Mouse (Mus musculus) splenic B cell, adult 2 months (primary cell): ENCODE measurements at regions not wholly inside any gene's neighbourhood (a gene's known extent, or its start where the extent isn't known, plus 50 kb on each side); places are given as distances from the start of the nearest gene placed in this dataset.

ENCODE experiments used
- DNase-seq: peaks from one replicate; pipeline ENCODE4 v3.0.0-alpha.2; 2011; ENCODE audit warnings: low read depth, low spot score
- H3K27me3 ChIP-seq: 2 replicates; pipeline ENCODE4 v1.6.1; 2012; ENCODE audit warnings: mild to moderate bottlenecking, low read length, moderate library complexity, mixed read lengths; ENCODE audit not compliant: control insufficient read depth, poor library complexity, insufficient read depth, severe bottlenecking
- H3K36me3 ChIP-seq: 2 replicates; pipeline ENCODE4 v1.6.1; 2012; ENCODE audit warnings: mild to moderate bottlenecking, low read length, moderate library complexity, mixed read lengths; ENCODE audit not compliant: control insufficient read depth, poor library complexity, insufficient read depth, severe bottlenecking

DNA sequence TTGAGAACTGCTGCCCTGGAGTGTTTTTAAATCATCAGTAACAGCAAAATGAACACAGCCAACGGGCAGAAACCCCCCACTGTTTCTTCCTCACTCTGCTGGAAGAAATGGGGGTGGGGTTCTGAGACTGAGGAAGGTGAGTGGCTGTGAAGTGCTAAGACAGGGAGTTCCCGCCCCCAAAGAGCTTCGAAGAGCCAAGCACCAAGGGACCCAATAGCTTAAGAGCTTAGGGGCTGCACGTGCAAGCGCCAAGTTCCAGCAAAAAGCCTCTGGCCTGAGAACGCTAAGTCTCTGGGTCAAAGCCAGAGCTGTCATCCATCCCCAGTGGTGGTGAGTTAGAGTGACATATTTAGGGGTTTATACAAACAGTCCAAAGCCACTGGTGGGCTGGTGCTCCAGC lies 55.1 kb upstream of the Pcbd1 start:
- Histone ChIP-seq H3K27me3 (no peaks in the 10 kb centered on the region), H3K36me3 (no peaks in the 10 kb centered on the region)
- no peak for DNase-seq

DNA sequence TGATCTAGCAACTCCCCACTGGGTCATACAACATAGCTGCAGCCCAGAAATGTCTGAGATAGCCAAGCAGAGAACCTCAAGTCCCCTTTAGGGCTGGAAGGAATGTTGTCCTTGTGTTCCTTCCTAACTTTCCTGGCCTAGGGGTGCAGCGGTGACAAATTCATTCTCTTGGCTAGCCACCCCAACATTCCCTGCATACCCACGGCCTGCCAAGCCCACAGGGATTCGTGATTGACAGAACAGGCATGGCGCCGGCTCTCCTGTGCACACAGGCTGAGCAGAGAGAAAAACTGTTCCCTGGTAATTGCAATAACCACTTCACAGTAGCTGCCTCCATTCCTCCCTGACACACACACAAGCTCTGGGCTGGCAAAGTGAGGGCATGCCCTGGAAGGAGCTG lies 60.5 kb upstream of the Pcbd1 start:
- Histone ChIP-seq H3K27me3 (no peaks in the 10 kb centered on the region), H3K36me3 (no peaks in the 10 kb centered on the region)
- no peak for DNase-seq

DNA sequence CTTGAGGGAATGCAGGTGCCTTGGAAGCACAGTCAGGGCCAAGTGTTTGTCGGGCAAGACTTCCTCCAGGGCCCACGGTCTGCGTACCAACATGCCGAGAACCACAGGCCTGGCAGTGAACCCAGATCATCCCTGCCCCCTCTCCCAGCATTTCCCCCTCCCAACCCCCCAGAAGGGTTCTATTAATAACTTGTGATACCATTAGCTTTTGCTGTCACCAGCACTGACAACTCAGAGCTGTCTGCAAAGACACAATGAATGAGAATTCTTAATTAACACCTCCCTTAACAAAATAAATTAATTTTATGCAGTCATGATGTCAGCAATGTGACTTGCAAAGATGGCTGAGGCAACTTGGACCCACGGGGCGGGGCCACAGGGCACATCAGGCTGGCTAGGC lies 61.9 kb upstream of the Pcbd1 start:
- no peaks in the 10 kb centered on the region for H3K36me3 ChIP-seq
- no peaks in the 10 kb centered on the region for H3K27me3 ChIP-seq
- DNase-seq, result no peak

DNA sequence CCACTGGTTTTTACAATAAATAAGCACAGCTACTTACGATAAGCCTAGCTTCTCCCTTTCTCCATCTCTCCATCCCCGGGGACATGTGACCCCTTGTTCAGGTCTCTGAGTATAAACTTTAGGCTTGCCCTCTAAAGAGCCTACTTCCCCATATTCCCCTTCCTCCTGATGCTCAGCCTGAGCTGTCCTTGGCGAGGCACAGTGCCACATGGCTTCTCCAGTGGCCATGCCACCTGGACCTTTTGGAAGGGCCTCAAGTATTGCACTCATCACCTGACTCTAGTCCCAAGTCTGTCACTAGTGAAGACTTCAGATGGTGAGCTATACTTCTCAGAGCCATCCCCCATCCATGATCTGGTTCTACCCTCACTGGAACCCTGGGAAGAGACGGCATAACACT lies 64.1 kb upstream of the Pcbd1 start:
- DNase-seq, result no peak
- no peaks in the 10 kb centered on the region for H3K27me3 ChIP-seq
- no peaks in the 10 kb centered on the region for H3K36me3 ChIP-seq

DNA sequence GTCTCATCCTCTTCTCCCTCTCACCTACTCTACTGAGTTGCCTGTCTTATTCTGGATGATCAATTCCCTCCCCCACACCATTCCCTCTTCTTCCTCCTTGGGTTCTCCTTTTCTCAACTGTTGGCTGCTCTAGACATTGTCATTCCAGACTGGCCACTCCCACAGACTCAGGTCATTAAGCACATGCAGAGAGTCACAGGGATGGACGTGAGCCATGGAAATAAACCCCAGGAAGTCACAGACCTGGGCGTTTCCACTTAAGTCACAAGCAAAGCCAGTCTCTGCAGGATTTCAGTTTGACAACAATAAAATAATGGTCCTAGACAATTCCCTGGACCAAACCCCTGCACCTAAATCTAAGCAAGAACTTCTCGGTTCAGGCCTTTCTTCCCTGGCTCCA lies 65.0 kb upstream of the Pcbd1 start:
- no peaks in the 10 kb centered on the region for H3K27me3 ChIP-seq
- H3K36me3 ChIP-seq, result no peaks in the 10 kb centered on the region
- DNase-seq, result no peak

DNA sequence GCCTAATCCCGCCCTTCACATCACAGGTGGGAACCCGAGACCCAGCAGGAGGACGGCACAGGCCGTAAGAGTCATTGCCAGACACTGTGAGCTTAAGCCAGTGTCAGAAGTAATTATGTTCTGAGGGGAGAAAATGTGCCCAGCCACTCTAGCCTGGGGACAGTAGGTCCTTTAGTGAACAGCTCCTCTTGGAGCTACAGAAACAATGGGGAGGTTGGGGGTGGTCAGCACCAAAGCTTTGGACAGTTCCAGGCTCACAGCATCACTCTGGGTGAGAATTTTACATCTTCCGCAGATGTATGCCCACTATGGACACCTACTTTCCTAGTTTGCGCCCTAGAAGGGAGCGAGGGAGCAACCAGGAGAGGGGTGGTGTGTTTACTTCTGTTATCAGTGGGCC lies 65.7 kb upstream of the Pcbd1 start:
- no peaks in the 10 kb centered on the region for H3K36me3 ChIP-seq
- H3K27me3 ChIP-seq, result no peaks in the 10 kb centered on the region
- DNase-seq, result no peak

DNA sequence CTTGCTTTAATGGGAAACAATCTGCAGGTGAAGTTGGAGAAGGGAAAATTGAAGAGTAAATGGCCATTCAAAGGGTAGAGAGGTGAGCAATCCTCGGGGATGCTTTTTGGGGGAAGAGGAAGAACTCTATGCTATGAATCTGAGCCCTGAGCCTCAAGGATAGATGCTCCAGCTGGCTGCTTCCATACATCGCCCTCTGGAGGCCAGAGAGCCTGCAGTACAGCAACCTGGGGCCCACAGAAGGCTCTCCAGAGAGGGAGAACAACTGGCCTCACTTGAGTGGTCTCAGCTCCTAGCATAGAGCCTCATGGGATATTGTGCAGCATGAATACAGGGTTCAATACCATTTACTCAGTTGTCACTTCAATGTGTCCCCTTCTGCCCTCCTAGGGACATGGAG lies 69.6 kb upstream of the Pcbd1 start:
- H3K36me3 ChIP-seq, result no peaks in the 10 kb centered on the region
- H3K27me3 ChIP-seq, result no peaks in the 10 kb centered on the region
- DNase-seq, result no peak

DNA sequence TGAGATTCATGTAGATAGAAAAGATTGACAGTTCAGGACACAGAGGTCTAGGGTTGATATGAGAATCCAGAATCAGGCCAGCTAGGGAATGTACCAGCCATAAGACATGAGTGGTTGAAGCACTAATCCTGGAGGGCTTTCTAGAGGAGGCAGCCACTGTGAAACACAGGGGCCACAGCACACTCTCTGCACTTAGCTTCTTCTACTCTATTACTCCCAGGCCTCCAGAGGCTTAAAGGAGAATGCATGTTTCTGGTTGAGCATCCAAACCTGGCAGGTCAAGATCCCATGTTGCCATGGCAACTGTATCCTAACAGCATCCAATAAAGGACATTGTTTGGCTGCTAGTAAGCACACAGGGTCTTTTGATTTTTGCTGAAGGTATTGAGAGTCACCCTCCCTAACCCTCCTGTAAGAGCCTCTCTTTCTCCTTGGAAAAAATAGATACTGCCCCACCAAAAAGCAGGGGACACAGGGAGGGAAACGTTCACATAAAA lies 76.9 kb upstream of the Pcbd1 start:
- Histone ChIP-seq H3K36me3 (no peaks in the 10 kb centered on the region), H3K27me3 (no peaks in the 10 kb centered on the region)
- DNase-seq, result no peak

DNA sequence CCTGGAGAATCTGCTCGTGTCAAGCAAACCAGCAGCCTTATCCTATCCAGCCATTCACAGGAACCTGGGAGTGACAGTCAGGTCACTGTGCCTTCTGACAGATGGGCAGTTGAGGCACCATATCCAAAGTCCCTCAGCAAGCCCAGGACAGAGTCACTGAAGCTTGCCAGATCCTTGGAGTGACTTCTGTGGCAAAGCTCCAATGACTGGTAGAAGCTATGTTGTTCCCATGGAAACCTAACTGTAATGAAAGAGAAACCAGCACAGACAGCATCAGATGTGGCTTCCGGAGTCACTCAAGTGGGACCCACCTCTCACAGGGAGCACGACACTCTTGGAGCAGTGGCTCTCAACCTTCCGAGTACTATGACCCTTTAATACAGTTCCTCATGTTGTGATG lies 78.4 kb upstream of the Pcbd1 start:
- no peaks in the 10 kb centered on the region for H3K27me3 ChIP-seq
- no peaks in the 10 kb centered on the region for H3K36me3 ChIP-seq
- no peak for DNase-seq

DNA sequence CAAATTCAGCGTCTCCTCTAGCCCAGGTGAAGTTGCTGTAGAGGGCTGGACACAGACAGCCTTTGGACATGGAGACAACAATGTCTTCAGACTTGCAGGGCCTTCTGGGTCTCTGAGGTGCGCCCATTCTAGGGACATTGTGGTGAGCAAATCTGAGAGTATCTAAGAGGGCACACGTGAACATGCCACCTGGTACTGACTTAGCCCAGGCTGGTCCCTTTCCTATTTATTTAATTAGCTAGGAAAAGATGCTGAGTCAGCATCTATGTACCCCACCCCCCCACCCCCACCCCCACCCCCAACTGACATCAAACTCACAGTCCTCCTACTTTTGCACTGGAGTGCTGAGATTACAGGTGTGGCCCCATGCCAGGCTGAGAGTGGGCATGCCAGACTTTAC lies 81.7 kb upstream of the Pcbd1 start:
- no peak for DNase-seq
- no peaks in the 10 kb centered on the region for H3K36me3 ChIP-seq

DNA sequence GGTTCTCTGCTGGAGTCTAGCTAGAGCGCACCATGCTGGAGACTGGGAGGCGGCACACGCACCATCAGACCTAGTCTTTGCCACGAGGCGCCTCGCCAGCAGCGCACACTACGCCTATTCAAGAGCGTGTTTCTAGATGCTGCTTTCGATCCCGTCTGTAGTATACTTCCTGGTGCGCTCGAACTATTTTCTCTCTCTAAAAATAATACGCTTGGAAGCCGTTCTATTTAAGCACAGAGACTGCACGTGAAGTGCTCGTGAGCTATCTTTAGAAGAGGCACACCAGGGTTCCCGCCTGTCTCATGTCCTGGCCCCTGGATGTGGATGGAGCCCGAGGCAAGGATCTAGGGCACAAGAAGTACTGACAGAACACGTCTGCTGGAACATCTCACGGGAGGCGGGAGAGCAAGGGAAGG lies 87.4 kb upstream of the Pcbd1 start:
- H3K27me3 ChIP-seq, result no peaks in the 10 kb centered on the region
- H3K36me3 ChIP-seq, result no peaks in the 10 kb centered on the region
- no peak for DNase-seq

More for the DNA sequence above, 81.7 kb upstream of the Pcbd1 start:
- no peaks in the 10 kb centered on the region for H3K27me3 ChIP-seq

DNA sequence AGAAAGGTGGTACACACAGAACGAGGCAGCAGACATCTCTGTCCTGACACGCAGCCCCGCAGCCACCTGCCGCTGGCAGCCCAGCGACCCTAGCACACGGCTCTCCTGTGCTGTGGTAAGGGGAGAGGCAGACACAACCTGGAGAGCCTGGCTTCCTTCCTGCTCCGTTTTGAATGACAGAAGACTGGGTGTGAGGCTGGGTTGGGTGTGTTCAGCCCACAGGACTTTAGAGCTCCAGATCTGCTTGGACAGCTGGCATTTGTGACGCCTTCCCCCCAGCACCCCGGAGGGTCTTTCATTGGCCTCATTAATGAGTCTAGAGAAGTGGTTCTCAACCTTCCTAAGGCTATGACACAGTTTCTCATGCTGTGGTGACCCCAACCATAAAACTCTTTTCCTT lies 91.7 kb upstream of the Pcbd1 start:
- no peak for DNase-seq
- Histone ChIP-seq H3K27me3 (no peaks in the 10 kb centered on the region), H3K36me3 (no peaks in the 10 kb centered on the region)

DNA sequence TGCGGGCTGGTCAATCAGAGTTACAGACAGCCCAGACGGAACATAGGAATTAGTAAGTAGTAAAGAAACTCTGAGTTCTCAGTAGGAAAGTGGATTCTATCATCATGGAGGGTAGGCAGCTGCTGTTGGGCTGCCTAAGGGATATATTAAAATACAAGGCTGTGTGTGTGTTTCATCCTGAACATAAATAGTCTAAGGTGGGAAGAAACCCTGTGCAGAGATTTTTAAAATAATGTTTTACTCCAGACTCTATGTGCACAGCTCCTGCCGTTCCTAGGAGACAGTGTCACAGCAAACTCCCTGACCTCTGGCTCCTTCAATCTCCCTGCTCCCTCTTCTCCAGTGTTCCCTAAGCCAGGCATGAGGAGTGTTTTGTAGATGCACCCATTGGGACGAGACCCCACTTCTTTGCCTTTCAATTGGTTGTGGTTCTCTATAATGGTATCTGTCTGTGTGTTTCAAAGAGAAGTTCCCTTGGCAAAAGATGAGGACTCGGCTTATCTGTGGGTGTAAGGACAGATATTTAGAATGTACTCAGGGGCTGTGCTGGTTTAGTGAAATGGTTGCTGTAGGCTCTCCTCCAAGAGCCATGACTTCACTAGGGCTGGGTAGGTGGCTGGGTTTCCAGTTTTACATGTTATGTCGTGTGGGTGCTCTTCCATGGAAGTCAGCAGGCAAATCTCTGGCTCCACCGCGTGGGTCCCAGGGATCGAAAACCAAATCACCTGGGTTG lies 93.1 kb upstream of the Pcbd1 start:
- no peaks in the 10 kb centered on the region for H3K27me3 ChIP-seq
- no peaks in the 10 kb centered on the region for H3K36me3 ChIP-seq
- no peak for DNase-seq

DNA sequence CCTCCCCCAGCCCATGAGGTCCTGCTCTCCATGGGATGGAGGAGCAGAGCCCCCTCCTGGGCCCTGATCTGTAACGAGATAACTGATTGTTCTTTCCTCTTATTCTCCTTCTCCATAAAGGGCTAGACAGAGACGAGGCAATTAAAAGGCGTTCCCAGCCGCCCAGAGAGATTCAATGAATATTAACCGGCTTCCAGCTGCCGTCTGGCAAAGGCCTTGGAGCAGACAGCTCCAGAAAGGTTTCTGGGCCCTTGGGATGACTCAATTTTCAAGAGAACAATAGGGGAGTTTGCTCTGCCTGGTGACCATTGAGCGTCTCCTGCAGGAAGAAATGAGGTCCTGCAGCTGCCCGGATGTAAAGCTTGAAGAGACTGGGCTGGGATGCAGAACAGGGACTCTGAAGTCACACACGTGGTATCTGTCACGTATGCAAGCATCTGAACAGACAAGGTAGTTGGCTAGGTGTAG lies 104.0 kb upstream of the Pcbd1 start:
- Histone ChIP-seq H3K36me3 (no peaks in the 10 kb centered on the region), H3K27me3 (no peaks in the 10 kb centered on the region)
- no peak for DNase-seq

DNA sequence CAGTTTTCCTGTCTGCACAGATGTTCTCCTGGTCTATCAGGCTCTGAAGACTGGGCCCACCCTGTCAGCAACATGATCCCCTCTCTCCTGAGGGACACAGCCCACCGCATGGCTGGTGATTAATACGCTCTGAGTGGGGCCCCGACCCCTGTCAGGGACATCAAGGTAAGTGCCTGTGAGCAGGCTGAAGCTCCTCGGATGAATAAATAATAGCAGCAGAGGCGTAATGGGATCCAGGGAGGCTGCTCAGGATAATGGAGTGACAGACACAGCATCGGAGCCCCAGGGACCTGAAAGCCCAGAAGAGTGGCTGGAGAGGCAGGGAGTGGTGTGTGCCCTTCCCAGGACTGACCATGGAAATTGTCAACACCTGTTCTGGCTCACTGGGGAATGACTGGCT lies 107.4 kb upstream of the Pcbd1 start:
- DNase-seq, result no peak
- Histone ChIP-seq H3K36me3 (no peaks in the 10 kb centered on the region), H3K27me3 (no peaks in the 10 kb centered on the region; the same call in 1 of the 2 replicates)

DNA sequence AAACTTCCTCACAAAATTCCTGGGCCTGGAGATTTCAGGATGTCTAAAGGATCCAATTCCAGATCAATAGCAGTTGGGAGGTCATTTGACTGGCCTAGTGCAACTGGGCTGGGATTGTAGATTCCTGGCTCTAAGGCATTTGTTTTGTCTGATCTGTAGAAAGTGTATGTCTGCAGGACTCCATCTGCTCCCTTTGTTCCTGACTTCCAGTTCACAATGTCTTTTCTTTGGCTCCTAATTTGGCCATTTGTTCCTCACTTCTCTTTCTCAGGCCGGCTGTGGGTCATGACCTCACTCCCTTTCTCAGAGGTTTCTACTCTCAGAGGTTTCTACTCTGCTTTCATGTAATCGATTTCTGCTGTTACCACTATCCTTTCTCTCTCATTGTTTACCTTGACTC lies 115.5 kb upstream of the Pcbd1 start:
- no peak for DNase-seq
- H3K36me3 ChIP-seq, result no peaks in the 10 kb centered on the region
- H3K27me3 ChIP-seq, result no peaks in the 10 kb centered on the region
